Mouse (Mus musculus): ENCODE results near the gene St3gal3.

St3gal3 gene

DNA sequence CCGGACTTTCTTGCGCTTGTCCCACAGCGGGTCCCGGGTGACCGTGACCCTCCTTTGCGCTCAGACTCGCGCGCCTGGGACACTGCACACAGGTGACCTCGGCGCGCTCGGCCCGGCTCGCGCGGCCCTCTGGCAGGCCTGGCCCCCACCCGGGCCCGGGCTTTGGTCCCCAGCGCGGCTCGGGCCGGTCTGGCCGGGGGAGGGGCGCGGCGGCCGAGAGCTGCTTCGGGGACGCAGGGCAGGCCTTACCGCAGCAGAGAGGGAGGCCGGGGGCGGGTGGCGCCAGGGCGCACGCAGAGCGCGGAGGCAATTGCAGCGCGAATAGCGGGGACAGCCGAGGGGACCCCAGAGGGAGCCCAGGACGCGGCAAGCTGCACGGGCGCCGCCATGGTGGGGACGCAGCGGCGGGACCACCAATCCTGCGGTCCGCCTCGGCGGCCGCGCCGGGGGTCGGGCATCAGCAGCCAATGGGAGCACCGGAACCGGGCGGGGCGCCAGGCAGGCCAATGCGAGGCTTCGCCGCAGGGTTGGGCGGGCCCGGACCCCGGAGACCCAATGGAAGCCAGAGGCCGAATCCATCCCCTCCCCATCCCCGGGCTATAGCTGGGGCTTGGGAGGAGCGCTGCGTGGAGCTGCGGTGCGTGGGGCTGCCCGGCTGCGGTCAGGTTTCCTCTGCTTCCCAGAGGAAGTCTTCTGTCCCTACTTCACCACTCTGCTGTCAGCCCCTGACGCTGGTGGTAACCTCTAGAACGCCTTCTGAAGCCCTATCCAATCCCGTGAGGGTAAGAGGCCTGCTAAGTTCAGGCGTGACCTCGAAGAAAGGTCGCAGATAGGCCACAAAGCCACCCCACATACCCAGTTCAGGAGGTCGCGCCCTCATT, at the start of gene St3gal3:
Gene St3gal3 (minus strand): TSS at position 430 of the 881 bp plus-strand sequence.
- DNase-seq (ENCODE audit: extremely low read depth, low read depth, low spot score) = no peak

DNA sequence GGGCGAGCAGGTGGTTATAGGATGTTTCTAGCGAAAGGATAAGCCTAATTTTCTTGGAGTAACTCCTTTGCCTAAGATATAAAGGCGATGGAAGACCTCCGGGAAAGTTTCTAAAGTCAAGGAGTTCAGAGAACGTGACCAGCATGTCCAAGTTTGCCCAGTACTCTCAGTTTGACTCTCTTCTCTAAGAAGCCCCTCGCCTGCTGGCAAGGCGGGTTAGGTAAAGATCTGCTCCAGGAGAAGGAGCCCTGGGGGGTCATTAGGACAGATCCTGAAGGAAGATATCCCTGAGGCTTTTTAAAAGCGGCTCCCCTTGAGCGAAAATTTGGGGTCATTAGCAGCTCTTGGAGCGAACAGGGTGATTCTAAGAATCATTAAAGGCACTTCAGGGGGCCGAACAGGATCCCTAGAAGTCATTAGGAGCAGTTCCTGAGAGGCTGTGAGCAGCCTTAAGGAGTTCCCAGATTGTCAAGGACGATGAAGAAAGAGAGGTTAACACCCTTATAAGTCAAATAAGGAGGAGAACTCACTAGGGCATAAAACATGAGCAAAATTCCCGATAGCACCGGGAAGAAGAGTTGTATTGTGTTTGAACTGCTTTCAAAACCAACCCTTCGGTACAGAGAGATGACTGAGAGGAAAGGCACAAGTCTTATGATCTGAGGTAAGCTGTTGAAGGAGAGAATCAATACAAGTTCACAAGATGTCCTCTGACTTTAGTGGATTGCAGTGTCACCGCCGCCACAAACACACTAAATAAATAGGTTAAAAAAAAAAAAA, 45.8 kb upstream of the St3gal3 start:
- no peak for DNase-seq (ENCODE audit: extremely low read depth, low read depth, low spot score)

GRCm38 (mm10) chr4:118179467-118180300, 45.0 kb upstream of the St3gal3 start, which contains the start of gene Kdm4a:
Kdm4a (minus strand) TSS chr4:118180043.
- DNase-seq (ENCODE audit: extremely low read depth, low read depth, low spot score) = peak; percentile 94

- no peak for DNase-seq (ENCODE audit: extremely low read depth, low read depth, low spot score)
Measured at GRCm38 (mm10) chr4:118178952-118179466, 44.3 kb upstream of the St3gal3 start.

DNA sequence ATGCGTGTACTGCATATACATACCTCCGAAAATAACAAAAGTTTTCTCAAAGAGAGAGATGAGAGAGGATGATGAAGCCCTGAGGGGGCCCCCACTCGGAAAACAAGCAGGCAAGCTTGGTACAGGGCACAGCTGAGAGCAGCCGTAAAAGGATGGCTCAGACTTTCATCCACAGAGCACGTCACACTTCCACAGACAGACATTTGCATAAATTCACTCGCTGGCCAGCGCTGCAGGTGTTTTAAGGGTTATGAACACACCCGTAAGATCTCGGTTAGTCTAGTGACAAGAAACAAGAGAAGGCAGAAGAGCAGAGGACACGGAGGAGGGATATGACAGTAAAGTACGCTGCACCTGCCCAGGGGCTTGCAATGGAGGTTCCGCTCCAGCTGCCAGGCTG, 37.7 kb upstream of the St3gal3 start:
- DNase-seq (ENCODE audit: extremely low read depth, low read depth, low spot score) = no peak

GRCm38 (mm10) chr4:118171006-118171405, 36.3 kb upstream of the St3gal3 start:
- no peak for DNase-seq (ENCODE audit: extremely low read depth, low read depth, low spot score)

- DNase-seq (ENCODE audit: extremely low read depth, low read depth, low spot score) = no peak
Measured at GRCm38 (mm10) chr4:118162123-118162522, 27.4 kb upstream of the St3gal3 start.

DNA sequence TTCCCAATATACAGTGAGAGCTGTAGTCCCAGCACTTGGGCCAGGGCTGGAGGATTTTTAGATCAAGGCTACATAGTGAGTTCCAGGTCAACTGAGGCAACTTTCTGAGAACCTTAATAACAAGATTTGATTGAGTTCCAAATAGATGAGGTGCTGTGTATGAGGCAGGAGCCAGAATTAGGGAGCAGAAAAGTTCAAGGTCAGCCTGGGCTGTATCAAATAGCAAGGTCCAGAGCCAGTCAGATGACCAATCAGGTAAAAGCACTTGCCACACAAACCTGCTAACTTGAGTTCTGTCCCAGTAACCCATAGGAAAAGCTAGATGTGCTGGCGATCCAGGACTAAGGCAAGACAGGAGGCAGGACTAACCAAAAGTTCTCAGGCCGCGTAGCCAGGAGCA, 23.0 kb upstream of the St3gal3 start:
- DNase-seq (ENCODE audit: extremely low read depth, low read depth, low spot score) = no peak

GRCm38 (mm10) chr4:118156559-118156958, 21.8 kb upstream of the St3gal3 start:
- no peak for DNase-seq (ENCODE audit: extremely low read depth, low read depth, low spot score)

DNA sequence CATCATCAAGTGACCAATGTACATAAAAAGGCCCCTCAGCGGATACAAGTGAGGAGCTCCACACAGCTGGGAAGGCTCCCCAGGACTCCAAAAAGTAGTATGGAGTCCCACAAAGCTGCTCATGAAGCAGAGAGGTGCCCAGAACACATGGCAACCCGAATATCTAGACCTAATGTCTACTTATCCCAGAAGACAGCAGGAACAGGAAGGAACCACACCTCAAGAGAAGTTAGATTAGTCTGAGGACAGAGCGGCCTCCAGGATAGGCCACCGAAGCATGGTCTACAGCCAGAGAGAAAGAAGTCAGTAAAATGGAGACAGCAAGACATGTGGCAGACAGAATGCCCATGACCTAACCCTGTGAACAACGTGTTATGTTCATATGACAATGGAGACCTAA, 20.2 kb upstream of the St3gal3 start:
- DNase-seq (ENCODE audit: extremely low read depth, low read depth, low spot score) = no peak

- DNase-seq (ENCODE audit: extremely low read depth, low read depth, low spot score) = no peak
Measured at GRCm38 (mm10) chr4:118152020-118152785, 17.5 kb upstream of the St3gal3 start.

DNA sequence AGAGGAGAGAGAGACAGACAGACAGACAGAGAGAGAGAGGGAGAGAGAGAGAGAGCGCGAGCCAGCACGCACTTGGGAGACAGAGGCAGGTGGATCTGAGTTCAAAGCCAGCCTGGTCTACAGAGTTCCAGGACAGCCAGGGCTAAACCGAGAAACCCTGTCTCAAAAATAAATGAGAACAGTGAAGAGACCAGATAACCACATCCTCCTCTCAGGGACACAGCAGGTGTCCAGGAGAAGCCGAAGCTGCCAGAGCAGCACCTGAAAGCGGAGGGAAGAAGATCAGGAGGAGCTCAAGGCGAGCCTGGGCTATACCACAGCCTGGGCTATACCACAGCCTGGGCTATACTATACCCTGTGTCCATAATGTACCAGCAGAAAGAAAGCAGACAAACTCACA, 16.1 kb upstream of the St3gal3 start:
- no peak for DNase-seq (ENCODE audit: extremely low read depth, low read depth, low spot score)

- DNase-seq (ENCODE audit: extremely low read depth, low read depth, low spot score) = no peak
Measured at GRCm38 (mm10) chr4:118149956-118150680, 15.4 kb upstream of the St3gal3 start.

DNA sequence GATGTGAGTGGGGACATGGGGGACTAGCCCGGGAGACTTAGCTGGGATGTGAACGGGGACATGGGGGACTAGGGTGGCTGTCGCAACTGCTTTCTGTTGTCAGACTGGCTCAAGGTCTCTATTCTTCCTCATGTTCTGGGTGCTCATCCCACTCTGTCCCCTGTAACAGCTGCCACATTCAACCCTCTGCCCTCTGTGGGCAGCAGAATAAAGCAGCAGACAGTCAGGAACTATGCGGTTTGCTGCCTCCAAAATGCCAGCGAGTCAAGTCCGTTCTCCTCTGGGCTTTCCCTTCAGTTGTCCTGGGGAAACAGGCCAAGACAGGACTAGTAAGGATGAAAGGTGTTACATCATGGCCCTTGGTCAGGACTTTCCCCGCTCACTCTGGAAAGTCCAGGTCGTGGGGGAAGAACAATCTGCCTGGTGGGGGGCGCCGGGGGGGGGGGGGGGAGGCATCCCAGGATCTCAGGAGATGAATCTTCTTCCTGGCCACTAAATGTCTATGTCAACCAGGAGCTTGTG, 14.4 kb upstream of the St3gal3 start:
- no peak for DNase-seq (ENCODE audit: extremely low read depth, low read depth, low spot score)

- no peak for DNase-seq (ENCODE audit: extremely low read depth, low read depth, low spot score)
Measured at GRCm38 (mm10) chr4:118148317-118148687, 13.6 kb upstream of the St3gal3 start.

GRCm38 (mm10) chr4:118147547-118148316, 13.0 kb upstream of the St3gal3 start:
- no peak for DNase-seq (ENCODE audit: extremely low read depth, low read depth, low spot score)

- no peak for DNase-seq (ENCODE audit: extremely low read depth, low read depth, low spot score)
Measured at GRCm38 (mm10) chr4:118147090-118147489, 12.4 kb upstream of the St3gal3 start.

DNA sequence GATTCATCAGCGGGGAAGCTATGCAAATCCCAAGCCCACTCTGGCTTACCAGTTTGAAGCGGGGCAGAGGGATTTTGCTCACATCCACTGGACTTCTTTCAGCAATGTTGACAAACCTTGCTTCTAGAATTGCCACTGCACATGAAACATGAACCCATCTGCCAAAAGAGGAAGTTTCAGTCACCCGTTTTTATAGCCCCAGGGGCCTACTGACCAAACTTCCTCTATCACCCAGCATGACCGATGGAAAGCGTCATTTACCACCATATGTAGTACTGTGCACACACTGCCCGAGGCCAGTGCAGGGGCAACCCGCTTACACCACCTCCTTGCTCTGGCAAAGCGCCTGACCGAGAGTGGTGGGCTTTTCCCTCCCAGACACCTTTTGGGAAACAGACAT, 9.6 kb upstream of the St3gal3 start:
- DNase-seq (ENCODE audit: extremely low read depth, low read depth, low spot score) = no peak

DNA sequence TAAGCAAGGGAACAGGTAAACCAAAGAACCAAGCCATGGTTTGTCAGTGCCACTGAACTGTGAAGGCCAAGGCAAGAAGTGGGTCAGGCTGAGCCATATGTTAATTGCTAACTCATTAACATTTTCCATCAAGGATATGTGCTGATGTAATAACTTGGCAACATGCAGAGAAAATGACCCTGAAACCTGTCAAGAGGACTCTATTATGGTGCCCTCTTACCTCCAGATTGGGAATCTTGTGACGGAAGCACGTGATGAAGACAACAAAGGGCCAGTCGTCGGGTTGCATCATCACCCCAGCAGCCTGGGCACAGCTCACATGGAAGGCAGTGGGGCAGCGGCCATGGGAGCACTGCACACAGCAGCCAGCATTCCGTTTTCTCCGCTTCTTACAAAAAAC, 9.0 kb upstream of the St3gal3 start:
- no peak for DNase-seq (ENCODE audit: extremely low read depth, low read depth, low spot score)

All from fat pad, adult 2 months (tissue).